Mouse (Mus musculus): ENCODE data around the gene 5330417H12Rik. TPM values are rescaled to one million over a fixed set of nuclear protein-coding genes. Genes with fewer than 3 reads are reported as not detected.

5330417H12Rik gene
- polyA plus RNA-seq, 1 experiment from 2014 or later = not detected

GRCm38 (mm10) chr7:107593904-107594303, 31.1 kb downstream of the 5330417H12Rik start:
- H3K36me3 ChIP-seq (replicated peaks) = no peaks in the 10 kb centered on the region
- no peaks in the 10 kb centered on the region for H3K9me3 ChIP-seq
- H3K4me3 ChIP-seq = peak overlapping the region; percentile 69
- peaks cover 11% of the 10 kb centered on the region for H3K27me3 ChIP-seq (ENCODE audit: poor library complexity, severe bottlenecking)
- WGBS = 32% methylated on average over 7 of the region's 7 CpGs
- no peak overlapping the region for H3K27ac ChIP-seq
- DNase-seq (ENCODE audit: extremely low spot score, low spot score) = no peak
- peaks cover 17% of the 10 kb centered on the region for H3K4me1 ChIP-seq

- H3K4me3 ChIP-seq = no peak overlapping the region
- no peaks in the 10 kb centered on the region for H3K36me3 ChIP-seq (replicated peaks)
- no peak overlapping the region for H3K27ac ChIP-seq
- peaks cover 11% of the 10 kb centered on the region for H3K27me3 ChIP-seq (ENCODE audit: poor library complexity, severe bottlenecking)
- no peak for DNase-seq (ENCODE audit: extremely low spot score, low spot score)
- 68% methylated on average over 2 of the region's 2 CpGs for WGBS
- H3K9me3 ChIP-seq = no peaks in the 10 kb centered on the region
- H3K4me1 ChIP-seq = peaks cover 17% of the 10 kb centered on the region
These were observed 32.3 kb downstream of the 5330417H12Rik start for GRCm38 (mm10) chr7:107592641-107593040.

- WGBS = 75% methylated on average over 3 of the region's 3 CpGs
- Histone ChIP-seq H3K27ac (no peak overlapping the region), H3K36me3 (replicated peaks) (peaks cover 7% of the 10 kb centered on the region)
These were observed 50.7 kb downstream of the 5330417H12Rik start for GRCm38 (mm10) chr7:107574276-107574675.

More at GRCm38 (mm10) chr7:107574276-107574675, 50.7 kb downstream of the 5330417H12Rik start:
- 0 out of 2 replicates have a peak, but pooled peaks cover 4% of the 10 kb centered on the region for H3K9me3 ChIP-seq
- H3K27me3 ChIP-seq (ENCODE audit: poor library complexity, severe bottlenecking) = no peaks in the 10 kb centered on the region
- no peak overlapping the region for H3K4me3 ChIP-seq
- DNase-seq (ENCODE audit: extremely low spot score, low spot score) = no peak
- H3K4me1 ChIP-seq = no peaks in the 10 kb centered on the region

Other genes starting within 250 kb of the 5330417H12Rik start
- 6.3 and 6.5 TPM in 2 replicates for gene Olfml1, start 57.7 kb downstream of the 5330417H12Rik start, polyA plus RNA-seq (2016; fragmentation: Nextera tagmentation; extraction: Ambion mirVana)
- gene Ppfibp2, start 30.0 kb downstream of the 5330417H12Rik start, polyA plus RNA-seq (2016; fragmentation: Nextera tagmentation; extraction: Ambion mirVana) = 8.7 and 9.3 TPM in 2 replicates
- gene Cyb5r2, start 132.9 kb upstream of the 5330417H12Rik start, polyA plus RNA-seq (2016; fragmentation: Nextera tagmentation; extraction: Ambion mirVana) = 0.25 and 0.29 TPM in 2 replicates
- gene Ovch2, start 176.0 kb upstream of the 5330417H12Rik start, polyA plus RNA-seq (2016; fragmentation: Nextera tagmentation; extraction: Ambion mirVana) = not detected in 2 replicates
- gene Olfr467, start 187.1 kb upstream of the 5330417H12Rik start, polyA plus RNA-seq (2016; fragmentation: Nextera tagmentation; extraction: Ambion mirVana) = not detected in 2 replicates
- not detected in 2 replicates for gene Olfr469, start 200.4 kb upstream of the 5330417H12Rik start, polyA plus RNA-seq (2016; fragmentation: Nextera tagmentation; extraction: Ambion mirVana)
- not detected in 2 replicates for gene Olfr470, start 222.3 kb upstream of the 5330417H12Rik start, polyA plus RNA-seq (2016; fragmentation: Nextera tagmentation; extraction: Ambion mirVana)

Data from forebrain, embryonic 10.5 days (tissue).